Mouse (Mus musculus) testis, postnatal 14 days (tissue): ENCODE data around the gene Pla2g12a.

Experiments
- DNase-seq: peaks from one replicate; pipeline ENCODE4 v3.0.0; 2021; ENCODE audit warnings: low spot score

Pla2g12a gene

DNA sequence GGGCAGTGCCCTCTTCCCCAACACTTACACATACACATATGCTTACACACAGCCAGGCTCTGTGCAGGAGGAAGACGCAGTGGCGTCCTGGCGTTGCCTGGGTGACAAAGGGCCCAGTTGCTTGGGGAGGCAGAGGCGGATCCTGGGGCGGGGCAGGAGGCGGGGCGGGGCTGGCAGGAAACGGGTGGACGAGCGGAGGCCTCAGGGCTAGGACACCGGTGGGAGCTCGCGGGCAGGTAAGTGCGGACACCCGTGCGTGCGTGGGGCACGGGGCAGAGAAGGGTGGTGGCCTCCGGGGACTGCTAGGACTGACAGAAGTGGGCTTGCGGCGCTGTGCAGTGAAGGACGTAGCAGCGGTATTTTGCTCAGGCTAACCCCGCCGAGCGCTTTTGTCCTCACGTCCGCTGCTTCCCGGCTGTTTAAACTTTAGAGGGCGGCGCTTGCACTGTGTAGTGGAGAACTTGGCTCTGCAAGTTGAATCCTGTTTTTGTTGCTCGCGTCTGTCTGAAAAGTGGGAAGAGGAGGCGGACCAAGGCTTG lies 22.9 kb downstream of the Pla2g12a start, which contains the start of gene Casp6:
Gene Casp6, plus strand, starts transcription at position 155 of the 539 bp plus-strand sequence.
- DNase-seq = peak; percentile 74

DNA sequence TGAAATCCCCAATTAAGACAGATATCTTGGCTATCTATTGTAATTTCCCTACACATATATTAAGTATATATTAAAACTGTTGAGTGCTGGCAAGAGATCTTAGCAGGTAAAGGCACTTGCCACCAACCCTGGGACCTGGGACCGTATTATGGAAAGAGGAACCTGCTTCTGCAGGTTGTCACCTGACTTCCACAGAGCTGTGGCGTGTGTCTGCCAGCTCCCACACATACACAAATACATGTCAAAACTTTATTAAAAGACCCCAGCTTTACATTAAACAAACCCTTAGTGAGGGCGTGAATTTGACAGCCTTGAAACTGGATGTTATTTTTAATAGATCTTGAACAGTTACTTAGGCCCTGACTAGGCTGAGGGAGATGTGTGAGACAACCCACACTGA lies 25.0 kb downstream of the Pla2g12a start:
- DNase-seq = no peak

DNA sequence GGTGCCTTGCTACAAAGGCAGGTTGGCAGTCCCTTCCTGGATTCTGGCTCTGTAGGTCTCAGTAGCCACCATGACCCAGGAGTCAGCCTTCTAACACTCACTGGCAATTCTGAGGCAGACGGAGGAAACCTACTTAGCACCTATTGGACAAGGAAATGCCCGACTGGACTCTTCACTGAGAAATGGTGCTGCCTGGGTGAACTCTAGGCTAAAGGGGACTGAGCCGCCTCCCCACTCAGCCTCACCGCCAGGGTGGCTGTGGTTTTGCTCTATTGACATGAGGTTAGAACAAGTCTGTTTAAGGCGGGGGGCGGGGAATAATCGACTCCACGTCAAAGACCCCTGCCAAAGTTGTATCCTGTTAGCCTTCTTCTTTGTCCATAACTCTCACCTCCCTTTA lies 25.5 kb downstream of the Pla2g12a start:
- DNase-seq = no peak

DNA sequence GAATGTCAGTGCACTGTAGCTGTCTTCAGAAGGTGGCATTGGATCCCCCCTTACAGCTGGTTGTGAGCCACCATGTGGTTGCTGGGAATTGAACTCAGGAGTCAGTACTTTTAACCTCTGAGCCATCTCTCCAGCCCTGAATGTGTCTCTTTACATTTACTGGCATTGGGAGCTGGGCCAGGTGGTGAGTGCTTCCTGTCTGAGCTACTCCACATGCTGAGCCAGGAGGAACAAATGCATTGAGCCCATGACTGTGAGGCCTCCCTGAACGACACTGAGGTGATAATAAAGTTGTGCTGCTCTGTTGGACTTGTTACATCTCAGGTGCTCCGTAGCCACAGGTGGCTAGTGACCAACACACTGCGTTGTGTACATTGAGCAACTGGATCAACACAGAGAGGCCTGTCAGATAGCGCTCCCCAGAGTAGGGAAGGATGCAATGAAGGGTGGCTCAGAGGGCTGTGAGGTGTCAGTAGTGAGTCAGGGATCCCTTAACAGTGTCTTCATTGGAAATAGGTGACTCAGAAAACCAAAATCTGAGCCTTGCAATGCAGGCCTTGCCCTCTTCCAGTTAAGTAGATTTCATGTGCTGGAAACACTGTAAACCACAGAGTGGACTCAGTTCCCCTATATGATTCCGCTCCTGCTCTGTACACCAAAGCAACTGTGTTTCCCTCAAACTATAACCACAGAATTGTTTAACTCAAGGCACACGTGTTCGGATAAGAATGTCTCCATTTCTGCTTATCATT lies 26.2 kb downstream of the Pla2g12a start:
- no peak for DNase-seq

DNA sequence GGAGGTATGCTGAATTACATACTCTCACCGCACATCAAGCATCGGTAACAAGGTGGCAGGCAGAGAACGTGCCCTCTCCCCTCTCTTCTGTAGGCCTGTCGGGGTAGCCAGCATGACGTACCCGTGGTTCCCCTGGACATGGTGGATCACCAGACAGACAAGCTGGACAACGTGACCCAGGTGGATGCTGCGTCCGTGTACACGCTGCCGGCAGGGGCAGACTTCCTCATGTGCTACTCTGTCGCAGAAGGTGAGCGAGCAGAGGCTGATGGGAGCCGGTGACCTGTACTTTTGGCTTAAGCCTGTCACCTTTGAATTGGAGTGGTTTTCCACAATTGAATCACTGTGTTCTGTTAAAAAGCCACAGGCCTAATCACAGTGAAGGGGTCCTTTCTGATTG lies 33.6 kb downstream of the Pla2g12a start:
- DNase-seq = no peak

DNA sequence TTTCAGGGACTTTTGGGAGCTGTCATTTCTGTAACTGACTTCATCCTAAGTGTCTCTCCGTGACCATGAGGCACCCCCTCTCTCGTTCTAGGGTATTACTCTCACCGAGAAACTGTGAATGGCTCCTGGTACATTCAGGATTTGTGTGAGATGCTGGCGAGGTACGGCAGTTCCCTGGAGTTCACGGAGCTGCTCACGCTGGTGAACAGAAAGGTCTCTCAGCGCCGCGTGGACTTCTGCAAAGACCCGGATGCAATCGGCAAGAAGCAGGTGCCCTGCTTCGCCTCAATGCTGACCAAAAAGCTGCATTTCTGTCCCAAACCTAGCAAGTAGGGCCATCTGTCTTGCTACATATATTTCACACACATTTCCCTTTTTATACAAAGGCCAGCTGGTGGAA lies 34.8 kb downstream of the Pla2g12a start:
- DNase-seq = no peak

DNA sequence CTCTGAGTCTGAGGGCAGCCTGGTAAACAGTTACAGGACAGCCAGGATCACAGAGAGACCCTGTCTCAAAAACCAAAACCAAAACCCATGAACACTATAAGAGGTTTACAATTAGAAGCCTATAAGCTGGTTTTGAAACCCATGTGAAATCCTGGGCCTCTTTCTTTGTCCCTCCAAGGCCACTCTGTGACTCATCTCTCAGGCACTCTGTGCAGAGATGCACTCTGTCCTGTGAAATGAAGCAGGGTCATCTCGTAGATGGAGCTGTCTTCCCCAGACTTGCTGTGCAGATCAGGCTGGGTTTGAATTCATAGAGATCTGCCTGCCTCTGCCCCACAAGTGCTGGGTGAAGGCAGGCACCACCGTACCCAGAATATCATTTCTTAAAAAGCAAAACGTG lies 39.0 kb downstream of the Pla2g12a start:
- no peak for DNase-seq

DNA sequence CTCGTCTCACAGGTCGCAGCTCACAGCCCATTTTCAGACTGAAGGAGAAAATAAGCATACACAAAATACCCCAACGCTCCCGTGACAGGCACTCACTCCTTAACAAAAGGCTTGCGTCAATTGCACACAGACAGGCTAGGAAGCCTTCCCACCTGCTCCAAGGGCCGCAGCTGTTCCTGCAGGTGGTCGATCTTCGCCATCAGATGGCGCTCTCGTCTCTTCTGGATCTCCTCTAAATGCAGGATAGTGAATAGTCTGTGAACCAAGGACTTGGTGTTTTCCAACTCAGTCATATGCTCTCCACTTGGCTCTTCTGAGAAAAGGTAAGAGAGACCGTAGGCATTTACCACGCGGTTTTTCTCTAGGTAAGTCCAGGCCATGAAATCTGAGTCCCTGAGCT lies 40.0 kb downstream of the Pla2g12a start:
- no peak for DNase-seq

DNA sequence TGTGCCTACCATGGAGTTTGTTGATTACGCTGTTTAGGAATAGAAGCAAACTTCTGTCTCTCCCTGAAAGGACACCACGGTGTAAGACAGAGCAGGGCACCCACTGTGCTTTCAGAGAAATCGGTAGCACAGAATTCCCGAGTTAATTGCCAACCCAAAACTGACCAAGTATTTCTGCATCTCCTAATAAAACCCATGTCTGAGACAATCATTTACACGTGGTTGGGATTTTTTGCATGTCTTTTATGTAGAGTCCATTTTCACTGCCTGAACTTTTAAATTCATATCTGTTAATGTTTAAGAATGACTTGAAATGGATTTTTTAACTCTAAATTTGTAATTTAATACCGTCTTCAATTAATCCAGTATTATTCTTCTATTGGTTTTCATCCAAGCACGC lies 45.2 kb downstream of the Pla2g12a start:
- DNase-seq = no peak

DNA sequence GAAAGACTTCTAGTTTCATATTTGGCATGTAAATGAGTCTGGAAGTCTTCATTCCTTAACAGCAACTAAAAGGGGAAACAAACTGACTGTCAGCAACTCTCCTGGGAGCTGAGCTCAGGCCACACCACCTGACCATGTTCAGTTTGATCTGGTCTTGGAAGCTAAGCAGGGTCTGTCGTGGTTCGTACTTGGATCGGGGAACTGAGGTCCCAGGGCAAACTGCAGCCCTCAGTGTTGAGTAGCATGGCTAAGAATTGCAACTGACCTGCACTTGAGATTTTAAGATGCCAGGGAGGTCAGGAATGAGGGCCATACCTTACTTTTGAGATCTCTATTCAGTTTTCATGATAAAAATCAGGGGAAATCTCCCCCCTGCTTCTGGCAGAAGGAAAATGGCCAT lies 47.5 kb downstream of the Pla2g12a start:
- no peak for DNase-seq

DNA sequence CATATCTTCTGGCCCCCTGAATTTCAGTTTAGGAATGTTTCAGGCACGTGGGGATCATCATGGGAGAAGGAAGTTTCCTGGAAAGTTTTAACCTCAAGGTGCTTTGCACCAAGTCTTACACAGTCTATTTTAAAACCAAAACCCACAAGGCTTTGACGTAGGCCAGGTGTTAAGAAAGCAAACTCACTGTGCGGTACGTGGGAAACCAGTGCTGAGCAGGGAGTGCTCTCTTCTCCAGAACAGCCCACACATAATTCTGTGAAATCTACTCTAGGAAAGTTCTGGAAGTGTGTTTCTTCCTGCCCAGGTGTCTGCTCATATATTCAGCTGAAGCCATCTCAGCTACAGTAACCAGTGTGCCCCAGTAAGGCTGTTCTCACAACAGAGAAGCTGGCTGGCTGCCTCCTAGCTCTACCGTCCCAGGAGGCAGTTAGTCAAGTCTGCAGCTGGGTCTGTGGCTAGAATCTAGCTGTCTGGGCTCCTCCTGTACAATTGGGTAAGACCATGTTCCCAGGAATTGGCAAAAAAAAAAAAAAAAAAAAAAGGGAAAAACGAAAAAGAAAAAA lies 51.9 kb downstream of the Pla2g12a start:
- no peak for DNase-seq

DNA sequence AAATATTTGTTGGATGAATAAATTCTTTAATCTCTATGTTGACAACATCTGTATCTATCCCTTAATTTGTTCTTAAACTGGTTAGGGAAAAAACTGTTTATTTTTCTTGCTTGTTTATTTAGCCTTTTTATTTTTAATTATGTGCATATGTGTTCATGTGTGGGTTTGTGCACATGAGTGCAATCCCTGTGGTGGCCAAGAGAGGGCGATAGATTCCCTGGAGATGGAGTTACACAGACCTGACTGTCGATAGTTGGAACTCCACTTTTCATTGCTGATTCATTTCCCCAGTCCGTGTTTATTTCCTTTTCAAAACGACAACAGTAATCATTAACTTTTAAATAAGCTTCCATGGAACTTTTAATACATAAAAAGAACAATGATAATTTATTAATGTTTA lies 54.0 kb downstream of the Pla2g12a start:
- no peak for DNase-seq

DNA sequence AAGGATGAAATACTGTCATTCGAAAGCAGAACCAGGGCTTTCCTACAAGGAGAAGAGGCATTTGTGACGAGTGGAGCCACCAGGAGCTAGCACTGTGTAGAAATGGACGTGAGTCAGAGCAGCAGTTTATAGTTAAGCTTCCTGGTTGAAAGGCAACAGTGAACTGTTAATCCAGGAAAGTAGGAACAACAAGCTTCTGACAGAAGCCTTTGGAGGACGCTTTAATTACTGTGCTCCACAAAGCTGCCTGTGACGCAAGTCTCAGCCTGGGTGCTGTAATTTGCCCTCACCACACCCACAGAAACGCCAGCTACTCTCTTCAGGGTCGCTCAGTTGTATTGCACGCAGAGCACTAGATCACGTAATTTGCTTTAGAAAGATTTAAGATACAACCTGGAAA lies 58.2 kb downstream of the Pla2g12a start:
- no peak for DNase-seq

DNA sequence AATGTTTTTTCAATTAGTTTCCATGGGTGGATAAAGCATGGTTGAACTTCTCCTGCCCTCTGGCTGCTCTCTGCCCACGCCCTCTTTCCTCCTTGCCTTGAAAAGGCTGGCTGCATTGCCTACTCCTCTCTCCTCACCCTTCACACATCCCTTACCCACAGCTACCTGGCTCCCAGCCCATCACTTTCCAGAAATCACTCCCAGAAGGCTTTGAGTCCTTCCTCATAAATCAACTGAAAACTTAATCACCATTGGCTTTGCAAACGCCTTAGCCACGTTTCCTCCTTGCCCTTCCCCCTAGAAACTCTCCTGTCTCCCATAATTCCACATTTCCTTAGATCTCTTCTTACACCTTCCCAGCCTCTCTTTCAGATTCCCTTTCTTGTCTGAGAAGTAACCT lies 59.4 kb downstream of the Pla2g12a start:
- no peak for DNase-seq

DNA sequence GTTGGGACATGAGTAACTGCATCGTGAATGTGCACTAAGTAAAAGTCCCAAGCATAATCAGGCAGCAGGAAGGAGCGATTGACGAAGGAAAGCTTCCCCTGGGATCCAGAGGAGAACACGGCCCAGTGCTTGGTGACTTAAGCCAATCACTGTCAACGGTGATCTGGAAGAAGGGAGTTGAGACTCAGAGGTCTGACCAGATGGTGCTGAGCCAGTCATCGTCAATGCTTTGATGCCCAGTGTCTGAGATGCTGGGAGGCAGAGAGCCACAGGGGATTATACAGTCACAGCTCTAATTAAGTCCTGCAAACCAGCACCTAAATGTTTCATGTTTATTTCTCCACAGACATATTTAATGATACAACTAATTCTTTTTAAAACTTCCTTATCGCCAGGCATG lies 60.7 kb downstream of the Pla2g12a start:
- DNase-seq = no peak

DNA sequence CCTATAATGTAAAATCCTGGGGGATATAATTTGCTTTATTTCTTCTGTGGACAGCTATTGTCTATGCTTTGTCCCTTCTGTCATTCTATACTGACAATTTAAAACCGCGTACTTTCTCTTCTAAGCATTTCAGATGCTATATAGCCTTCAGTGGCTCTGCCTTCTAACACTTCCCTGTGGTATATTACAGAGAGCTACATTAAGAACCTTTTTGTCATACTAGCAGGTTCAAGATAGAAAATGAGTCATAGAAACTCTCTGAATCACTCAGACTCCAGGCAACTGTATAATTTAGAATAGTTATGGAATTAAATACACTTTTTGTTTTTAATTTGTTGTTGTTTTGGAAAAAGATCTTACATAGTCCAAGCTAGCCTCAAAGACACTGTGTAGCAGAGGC lies 62.4 kb downstream of the Pla2g12a start:
- DNase-seq = no peak

DNA sequence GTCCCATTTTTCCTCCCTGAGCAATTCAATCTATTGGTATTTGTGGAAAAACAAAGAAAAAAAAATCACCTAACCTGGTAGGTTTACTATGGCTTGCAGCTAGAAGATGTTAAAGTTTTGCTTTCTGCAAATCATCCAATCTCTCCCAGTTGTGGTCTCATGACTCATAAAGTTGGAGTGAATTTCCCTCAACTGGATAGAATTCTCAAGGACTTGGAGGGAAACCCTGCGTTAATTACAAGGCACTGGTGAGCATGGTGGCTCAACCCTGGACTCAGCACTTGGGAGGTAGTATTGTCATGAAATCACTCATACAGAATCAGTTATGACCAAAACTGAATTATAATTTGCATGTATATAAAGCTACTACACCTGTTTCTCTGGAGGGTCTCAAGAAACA lies 62.9 kb downstream of the Pla2g12a start:
- DNase-seq = no peak

DNA sequence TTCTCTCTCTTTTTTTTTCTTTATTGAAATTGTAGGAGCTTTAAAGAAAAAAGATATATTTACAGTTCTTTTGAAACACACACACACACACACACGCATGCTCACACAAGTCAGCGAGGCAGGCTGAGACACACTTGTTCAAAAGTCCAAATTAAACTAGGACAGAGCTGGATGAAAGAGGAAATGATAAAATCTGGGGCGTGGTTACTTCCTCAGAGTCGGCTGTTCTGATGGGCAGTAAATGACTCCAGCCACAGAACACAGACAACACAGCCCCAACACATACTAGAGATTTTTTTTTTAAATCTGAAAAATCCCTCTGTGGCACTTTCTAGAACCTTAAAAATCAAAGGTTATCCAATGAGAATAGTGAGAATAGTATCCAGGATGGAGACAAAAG lies 65.4 kb downstream of the Pla2g12a start:
- DNase-seq = no peak
